Comparison of ENCODE assay signal across 8 mouse cellular contexts in genomic region chr11:115153699-115154292, GRCm38 (mm10). TPM values are rescaled to one million over a fixed set of nuclear protein-coding genes. Genes with fewer than 3 reads are reported as not detected.
DNase-seq lines count a peak whose midpoint lies in the region.

No protein-coding gene starts in this region.

- peak overlapping the region; percentile 39 for H3K4me3 ChIP-seq in forebrain, embryonic 10.5 days

- DNase-seq in MEL-GATA-1-ER (ENCODE audit: extremely low read depth, low read depth) = peak; percentile 86
- peak; percentile 36 for DNase-seq in c-Kit-negative CD71-positive TER-119-positive erythroid progenitor cells, embryonic 14.5 days (ENCODE audit: low read depth, low spot score)
- peak; percentile 79 for DNase-seq in forebrain, embryonic 10.5 days (ENCODE audit: extremely low spot score, low spot score)
- DNase-seq in heart, postnatal 36 days = peak; percentile 75 to 80
- DNase-seq in layer of hippocampus, postnatal 10 days (ENCODE audit: low spot score in 2 of 2) = peak; percentile 62 to 75
- DNase-seq in lung, postnatal 36 days = peak; percentile 91
- DNase-seq in retina, postnatal 1 day = peak; percentile 78
- peak; percentile 84 for DNase-seq in urinary bladder, postnatal 14 days (ENCODE audit: low spot score)

- peak overlapping the region; percentile 6; the same call in 1 of the 2 replicates for H3K27ac ChIP-seq in forebrain, embryonic 10.5 days

- intact Hi-C loops in heart, postnatal 36 days (cut with DNase I) = loop anchor here (1.0 kb wide), 1 partner anchor 70 kb away; no protein-coding TSS in a partner anchor

- H3K36me3 ChIP-seq in forebrain, embryonic 10.5 days (replicated peaks) = no peaks in the 10 kb centered on the region

- H3K9me3 ChIP-seq in forebrain, embryonic 10.5 days = no peaks in the 10 kb centered on the region; the same call in 1 of the 2 replicates

- H3K4me1 ChIP-seq in forebrain, embryonic 10.5 days = peaks cover 48% of the 10 kb centered on the region

- WGBS in forebrain, embryonic 10.5 days = 2% methylated on average over 35 of the region's 35 CpGs

- H3K27me3 ChIP-seq in forebrain, embryonic 10.5 days (ENCODE audit: poor library complexity, severe bottlenecking) = peaks cover 73% of the 10 kb centered on the region

RNA-seq across cellular contexts. Expression of gene Slc9a3r1, which starts 9.3 kb away (rescaled TPM):
- 36.6 and 38.1 TPM in 2 replicates for polyA plus RNA-seq in forebrain, embryonic 10.5 days (2016; fragmentation: Nextera tagmentation; extraction: Ambion mirVana)
- total RNA-seq in heart, postnatal 36 days (2021) = 10 to 100 TPM in 1 of 2 experiments, 1 to 10 TPM in 1; 9.9 to 10.5 TPM
- 10 to 100 TPM; 70.4 to 78.0 TPM for total RNA-seq in layer of hippocampus, postnatal 10 days (2021)

RNA-seq across cellular contexts. Expression of gene Cd300lf, which starts 20.0 kb away (rescaled TPM):
- 0.09 and 0.10 TPM in 2 replicates for polyA plus RNA-seq in forebrain, embryonic 10.5 days (2016; fragmentation: Nextera tagmentation; extraction: Ambion mirVana)
- total RNA-seq in heart, postnatal 36 days (2021) = under 1 TPM; 0.08 to 0.33 TPM
- under 1 TPM; 0.27 to 0.50 TPM for total RNA-seq in layer of hippocampus, postnatal 10 days (2021)

RNA-seq across cellular contexts. Expression of gene Tmem104, which starts 33.5 kb away (rescaled TPM):
- polyA plus RNA-seq in forebrain, embryonic 10.5 days (2016; fragmentation: Nextera tagmentation; extraction: Ambion mirVana) = 8.7 and 8.8 TPM in 2 replicates
- 10 to 100 TPM; 10.4 to 12.5 TPM for total RNA-seq in heart, postnatal 36 days (2021)
- total RNA-seq in layer of hippocampus, postnatal 10 days (2021) = 10 to 100 TPM; 15.1 to 20.2 TPM

RNA-seq across cellular contexts. Expression of gene Nat9, which starts 33.9 kb away (rescaled TPM):
- 16.9 and 20.6 TPM in 2 replicates for polyA plus RNA-seq in forebrain, embryonic 10.5 days (2016; fragmentation: Nextera tagmentation; extraction: Ambion mirVana)
- total RNA-seq in heart, postnatal 36 days (2021) = 10 to 100 TPM; 19.8 to 28.0 TPM
- total RNA-seq in layer of hippocampus, postnatal 10 days (2021) = 10 to 100 TPM; 15.8 to 17.6 TPM

Comparison
In these comparisons a context has a peak if more than half of its experiments do, and no peak if none do; other contexts are left out.
1. Peak in every context shown above with its lines: DNase-seq, H3K4me3 ChIP-seq and H3K27ac ChIP-seq.
2. DNase-seq: peak in every context shown above with its lines; median percentile 91 in lung, postnatal 36 days; 86 in MEL-GATA-1-ER; 84 in urinary bladder, postnatal 14 days; 79 in forebrain, embryonic 10.5 days; 78 in retina, postnatal 1 day; 78 in heart, postnatal 36 days; 68 in layer of hippocampus, postnatal 10 days; 36 in c-Kit-negative CD71-positive TER-119-positive erythroid progenitor cells, embryonic 14.5 days.
3. RNA of gene Slc9a3r1, which starts 9.3 kb away (total RNA-seq): 70.4 to 78.0 TPM in layer of hippocampus, postnatal 10 days; 9.9 to 10.5 TPM in heart, postnatal 36 days; every median in the first group is over 4 times any median in the second.